Mouse (Mus musculus) kidney, adult 11 months (tissue): ENCODE results near the gene Lgi4.

Experiments used
- DNase-seq: peaks from one replicate; pipeline ENCODE4 v3.0.0; 2022

Gene Lgi4

GRCm38 (mm10) chr7:31109091-31109490 is 49.9 kb downstream of the Lgi4 start:
- peak; percentile 80 for DNase-seq

- no peak for DNase-seq
Measured at GRCm38 (mm10) chr7:31109796-31110195, 50.7 kb downstream of the Lgi4 start.

GRCm38 (mm10) chr7:31110861-31111385 is 51.8 kb downstream of the Lgi4 start:
- no peak for DNase-seq

- no peak for DNase-seq
Measured at GRCm38 (mm10) chr7:31112036-31112435, 52.9 kb downstream of the Lgi4 start.

GRCm38 (mm10) chr7:31113800-31114199 is 54.7 kb downstream of the Lgi4 start:
- peak; percentile 80 for DNase-seq

- peak; percentile 81 for DNase-seq
Measured at GRCm38 (mm10) chr7:31114646-31115045, 55.5 kb downstream of the Lgi4 start.

GRCm38 (mm10) chr7:31115182-31115581 is 56.0 kb downstream of the Lgi4 start, which contains the start of gene Hpn:
Gene Hpn, minus strand, starts transcription at chr7:31115290.
- DNase-seq = peak; percentile 92

GRCm38 (mm10) chr7:31115587-31116043 is 56.5 kb downstream of the Lgi4 start:
- peak; percentile 95 for DNase-seq

- DNase-seq = peak; percentile 36
Measured at GRCm38 (mm10) chr7:31116721-31117145, 57.6 kb downstream of the Lgi4 start.

GRCm38 (mm10) chr7:31117465-31117864 is 58.3 kb downstream of the Lgi4 start:
- DNase-seq = no peak

GRCm38 (mm10) chr7:31118486-31118885 is 59.3 kb downstream of the Lgi4 start:
- no peak for DNase-seq

- no peak for DNase-seq
Measured at GRCm38 (mm10) chr7:31119556-31119955, 60.4 kb downstream of the Lgi4 start.
